In genomic region chr19:24049329-24049728, GRCm38 (mm10) we compare ENCODE assay signal across 21 mouse cellular contexts. TPM values are rescaled to one million over a fixed set of nuclear protein-coding genes. Genes with fewer than 3 reads are reported as not detected.
DNase-seq lines count a peak whose midpoint lies in the region; ATAC-seq and TF ChIP-seq lines count a peak whose summit lies in the region.
"Had no signal": no experiment of that assay in that cellular context is flagged by ENCODE, and none has a peak within 500 bp of the region (broad histone marks: within the 10 kb centered on the region; RNA-seq: fewer than 3 reads in every experiment).

No protein-coding gene starts in this region.

- H3K9ac ChIP-seq in heart, embryonic 15.5 days: no peak overlapping the region
- H3K9ac ChIP-seq: embryonic facial prominence, embryonic 12.5 days; forebrain, embryonic 12.5 days; hindbrain, embryonic 15.5 days; liver, embryonic 13.5 days; neural tube, embryonic 15.5 days had no signal

- WGBS in heart, embryonic 10.5 days: 38% methylated on average over 3 of the region's 3 CpGs
- 35% methylated on average over 3 of the region's 3 CpGs for WGBS in heart, embryonic 15.5 days
- WGBS in lung, adult 2 months: 49% methylated on average over 3 of the region's 3 CpGs

- no peaks in the 10 kb centered on the region for H3K27me3 ChIP-seq in heart, embryonic 10.5 days (ENCODE audit: insufficient read depth, poor library complexity, severe bottlenecking)
- H3K27me3 ChIP-seq in heart, embryonic 15.5 days: no peaks in the 10 kb centered on the region
- H3K27me3 ChIP-seq: embryonic facial prominence, embryonic 12.5 days; forebrain, embryonic 12.5 days; hindbrain, embryonic 15.5 days; liver, embryonic 13.5 days; neural tube, embryonic 15.5 days had no signal

- no peak for TF ChIP-seq POLR2A in lung, adult 2 months (IDR thresholded peaks at IDR 0.05; ENCODE audit: borderline replicate concordance, extremely low read depth, low read depth, low read length)

- H3K36me3 ChIP-seq in heart, embryonic 10.5 days: no peaks in the 10 kb centered on the region
- no peaks in the 10 kb centered on the region for H3K36me3 ChIP-seq in heart, embryonic 15.5 days
- H3K36me3 ChIP-seq: embryonic facial prominence, embryonic 12.5 days; forebrain, embryonic 12.5 days; hindbrain, embryonic 15.5 days; liver, embryonic 13.5 days; midbrain, embryonic 10.5 days; neural tube, embryonic 15.5 days had no signal

- DNase-seq in heart, embryonic 10.5 days (ENCODE audit: low spot score): no peak
- DNase-seq in heart, adult 8-10 months (ENCODE audit: low spot score): no peak
- DNase-seq in lung, adult 2 months: peak; percentile 57
- DNase-seq in lung, postnatal 25 days (ENCODE audit: low spot score): peak; percentile 78
- no peak for DNase-seq in adrenal gland, postnatal 4 days (ENCODE audit: low spot score in 2 of 2)
- DNase-seq: adrenal gland, postnatal 25 days; cerebellum, adult 9-10 months; gastrocnemius, postnatal 25 days; kidney, adult 2 months; layer of hippocampus, adult 9-11 months; liver, embryonic 13.5 days had no signal

- peak; percentile 50; the same call in 1 of the 2 replicates for ATAC-seq in heart, embryonic 15.5 days (replicated peaks; ENCODE audit: insufficient number of reproducible peaks, insufficient read depth, low FRiP score, low read depth)
- ATAC-seq in CD4-positive, CD25-positive, alpha-beta regulatory T cell, adult 4 months: no peak

- H3K4me3 ChIP-seq in heart, embryonic 10.5 days: no peak overlapping the region
- H3K4me3 ChIP-seq in heart, embryonic 15.5 days: no peak overlapping the region
- H3K4me3 ChIP-seq in lung, adult 2 months (replicated peaks; ENCODE audit: extremely low read depth, low read depth, low read length): no peak overlapping the region
- H3K4me3 ChIP-seq: embryonic facial prominence, embryonic 12.5 days; erythroblast, embryonic 14.5 days; forebrain, embryonic 12.5 days; hindbrain, embryonic 15.5 days; liver, embryonic 13.5 days; midbrain, embryonic 10.5 days; neural tube, embryonic 15.5 days had no signal

- no peaks in the 10 kb centered on the region for H3K9me3 ChIP-seq in heart, embryonic 10.5 days
- H3K9me3 ChIP-seq in heart, embryonic 15.5 days (replicated peaks): no peaks in the 10 kb centered on the region
- H3K9me3 ChIP-seq: embryonic facial prominence, embryonic 12.5 days; forebrain, embryonic 12.5 days; hindbrain, embryonic 15.5 days; liver, embryonic 13.5 days; midbrain, embryonic 10.5 days; neural tube, embryonic 15.5 days had no signal

- TF ChIP-seq CTCF in lung, adult 2 months (IDR thresholded peaks at IDR 0.05; ENCODE audit: insufficient read depth, low read length): no peak

- no peak overlapping the region for H3K4me2 ChIP-seq in heart, embryonic 15.5 days
- H3K4me2 ChIP-seq: embryonic facial prominence, embryonic 12.5 days; forebrain, embryonic 12.5 days; hindbrain, embryonic 15.5 days; liver, embryonic 13.5 days; neural tube, embryonic 15.5 days had no signal

- peaks cover 29% of the 10 kb centered on the region for H3K4me1 ChIP-seq in heart, embryonic 10.5 days
- H3K4me1 ChIP-seq in heart, embryonic 15.5 days (replicated peaks): peaks cover 38% of the 10 kb centered on the region
- H3K4me1 ChIP-seq in lung, adult 2 months (ENCODE audit: control insufficient read depth, insufficient read depth, low read length): peaks cover 12% of the 10 kb centered on the region
- H3K4me1 ChIP-seq: embryonic facial prominence, embryonic 12.5 days; forebrain, embryonic 12.5 days; hindbrain, embryonic 15.5 days; liver, embryonic 13.5 days; midbrain, embryonic 10.5 days had no signal

- H3K27ac ChIP-seq in heart, embryonic 10.5 days: peak overlapping the region; percentile 74
- peak overlapping the region; percentile 82 for H3K27ac ChIP-seq in heart, embryonic 15.5 days
- H3K27ac ChIP-seq: embryonic facial prominence, embryonic 12.5 days; forebrain, embryonic 12.5 days; hindbrain, embryonic 15.5 days; kidney, postnatal 0 days; liver, embryonic 13.5 days; macrophage; midbrain, embryonic 10.5 days; neural tube, embryonic 15.5 days had no signal

RNA-seq across cellular contexts. Expression of gene Fam189a2, which starts 18.5 kb away (rescaled TPM):
- polyA plus RNA-seq in heart, embryonic 10.5 days (2016; fragmentation: Nextera tagmentation; extraction: Ambion mirVana): 3.3 and 5.3 TPM in 2 replicates
- 10 to 100 TPM; 44.4 to 62.9 (median 52.5) TPM for total RNA-seq in heart, adult 8-10 months (2022)
- 5.6 and 5.9 TPM in 2 replicates for polyA plus RNA-seq in heart, embryonic 15.5 days (2015; fragmentation: Nextera tagmentation; extraction: Ambion mirVana)
- 106 and 145 TPM in 2 replicates for polyA plus RNA-seq in lung, adult 2 months (2012; rRNA removed)
- 10 to 100 TPM; 12.0 to 12.9 TPM for total RNA-seq in adrenal gland, postnatal 4 days (2021)
- not detected for polyA plus RNA-seq in CD4-positive, CD25-positive, alpha-beta regulatory T cell, adult 4 months (2017; shearing (Covaris generic))
- polyA plus RNA-seq: erythroblast, embryonic 14.5 days; macrophage had no signal

Comparison
In these comparisons a context has a peak if more than half of its experiments do, and no peak if none do; other contexts are left out.
1. DNase-seq: peak in lung, adult 2 months (single experiment) and lung, postnatal 25 days (single experiment); none in heart, embryonic 10.5 days (single experiment), heart, adult 8-10 months (single experiment) and adrenal gland, postnatal 4 days (0 of 2).
2. RNA of gene Fam189a2, which starts 18.5 kb away (polyA plus RNA-seq): 106 to 145 TPM in lung, adult 2 months; 5.6 to 5.9 TPM in heart, embryonic 15.5 days, 3.3 to 5.3 TPM in heart, embryonic 10.5 days and not detected in CD4-positive, CD25-positive, alpha-beta regulatory T cell, adult 4 months; every median in the first group is over 10 times any median in the second.